18 mouse cellular contexts compared by ENCODE assay signal in genomic region chr14:24901726-24902125, GRCm38 (mm10).
A peak's percentile ranks its signal among the peaks of the same experiment; 100 is the strongest.
DNase-seq lines count a peak whose midpoint lies in the region; ATAC-seq and TF ChIP-seq lines count a peak whose summit lies in the region.
"Had no signal": no experiment of that assay in that cellular context is flagged by ENCODE, and none has a peak within 500 bp of the region (broad histone marks: within the 10 kb centered on the region; RNA-seq: fewer than 3 reads in every experiment).

No protein-coding gene starts in this region.

- no peaks in the 10 kb centered on the region for H3K9me3 ChIP-seq in intestine, embryonic 16.5 days (ENCODE audit: control insufficient read depth, low read length)
- no peaks in the 10 kb centered on the region for H3K9me3 ChIP-seq in intestine, postnatal 0 days (ENCODE audit: control insufficient read depth)
- H3K9me3 ChIP-seq in embryonic facial prominence, embryonic 12.5 days: no peaks in the 10 kb centered on the region
- no peaks in the 10 kb centered on the region for H3K9me3 ChIP-seq in limb, embryonic 11.5 days (ENCODE audit: control insufficient read depth, low read length)

- H3K27me3 ChIP-seq in intestine, embryonic 16.5 days (replicated peaks; ENCODE audit: control insufficient read depth, insufficient read depth, low read length): no peaks in the 10 kb centered on the region
- H3K27me3 ChIP-seq in intestine, postnatal 0 days (replicated peaks; ENCODE audit: control insufficient read depth, insufficient read depth, low read length): no peaks in the 10 kb centered on the region
- H3K27me3 ChIP-seq in embryonic facial prominence, embryonic 12.5 days: no peaks in the 10 kb centered on the region
- H3K27me3 ChIP-seq in limb, embryonic 11.5 days (ENCODE audit: control insufficient read depth, insufficient read depth, low read length): no peaks in the 10 kb centered on the region

- WGBS in intestine, embryonic 16.5 days: 57% methylated on average over 7 of the region's 7 CpGs
- 48% methylated on average over 7 of the region's 7 CpGs for WGBS in intestine, postnatal 0 days
- WGBS in embryonic facial prominence, embryonic 12.5 days: 47% methylated on average over 7 of the region's 7 CpGs
- WGBS in limb, embryonic 11.5 days: 41% methylated on average over 7 of the region's 7 CpGs

- peaks cover 12% of the 10 kb centered on the region for H3K4me1 ChIP-seq in intestine, embryonic 16.5 days (ENCODE audit: control insufficient read depth, insufficient read depth, low read length)
- no peaks in the 10 kb centered on the region for H3K4me1 ChIP-seq in intestine, postnatal 0 days (replicated peaks; ENCODE audit: control insufficient read depth, insufficient read depth, low read length)
- H3K4me1 ChIP-seq in embryonic facial prominence, embryonic 12.5 days: peaks cover 33% of the 10 kb centered on the region
- H3K4me1 ChIP-seq in limb, embryonic 11.5 days (ENCODE audit: control insufficient read depth, insufficient read depth, low read length): peaks cover 25% of the 10 kb centered on the region

- H3K4me2 ChIP-seq in intestine, embryonic 16.5 days (ENCODE audit: low read depth, low read length): no peak overlapping the region
- H3K4me2 ChIP-seq in intestine, postnatal 0 days (replicated peaks; ENCODE audit: low read depth): no peak overlapping the region
- no peak overlapping the region for H3K4me2 ChIP-seq in embryonic facial prominence, embryonic 12.5 days (replicated peaks)
- H3K4me2 ChIP-seq in limb, embryonic 11.5 days (ENCODE audit: low read depth, severe bottlenecking): no peak overlapping the region

- no peak for TF ChIP-seq CTCF in intestine, postnatal 0 days (IDR thresholded peaks at IDR 0.05; ENCODE audit: low read depth)

- H3K27ac ChIP-seq in intestine, embryonic 16.5 days (ENCODE audit: low read length): no peak overlapping the region
- no peak overlapping the region for H3K27ac ChIP-seq in intestine, postnatal 0 days (ENCODE audit: low read depth, low read length)
- H3K27ac ChIP-seq in embryonic facial prominence, embryonic 12.5 days: peak overlapping the region; percentile 95
- peak overlapping the region; percentile 91 for H3K27ac ChIP-seq in limb, embryonic 11.5 days (replicated peaks; ENCODE audit: low read depth, low read length)
- H3K27ac ChIP-seq: layer of hippocampus, adult 2 months had no signal

- DNase-seq in gastrocnemius, postnatal 25 days: peak; percentile 26
- no peak for DNase-seq in gastrocnemius, postnatal 4 days (ENCODE audit: low spot score in 2 of 2)
- peak; percentile 29 for DNase-seq in limb, embryonic 11.5 days (ENCODE audit: low spot score)
- DNase-seq in adrenal gland, postnatal 14 days: no peak
- DNase-seq in right cerebral cortex, postnatal 36 days (ENCODE audit: low spot score in 2 of 2): no peak
- DNase-seq: adrenal gland, postnatal 25 days; cerebellum, adult 11-12 months; cerebellum, postnatal 14 days; kidney, adult 2 months; kidney, postnatal 14 days; layer of hippocampus, postnatal 36 days; lung, adult 18-20 months; thymus, postnatal 14 days had no signal

- H3K36me3 ChIP-seq in intestine, embryonic 16.5 days (ENCODE audit: control insufficient read depth, insufficient read depth, low read length): no peaks in the 10 kb centered on the region
- no peaks in the 10 kb centered on the region for H3K36me3 ChIP-seq in intestine, postnatal 0 days (ENCODE audit: control insufficient read depth, insufficient read depth)
- H3K36me3 ChIP-seq in embryonic facial prominence, embryonic 12.5 days: no peaks in the 10 kb centered on the region
- no peaks in the 10 kb centered on the region for H3K36me3 ChIP-seq in limb, embryonic 11.5 days (ENCODE audit: control insufficient read depth, insufficient read depth, low read length)

- H3K4me3 ChIP-seq in intestine, embryonic 16.5 days (ENCODE audit: low read length): no peak overlapping the region
- H3K4me3 ChIP-seq in intestine, postnatal 0 days (ENCODE audit: low read depth, low read length): no peak overlapping the region
- H3K4me3 ChIP-seq in embryonic facial prominence, embryonic 12.5 days: no peak overlapping the region
- H3K4me3 ChIP-seq in limb, embryonic 11.5 days (ENCODE audit: low read depth, low read length): no peak overlapping the region
- H3K4me3 ChIP-seq: heart, adult 2 months; layer of hippocampus, adult 2 months had no signal

- ATAC-seq in intestine, embryonic 16.5 days: 0 out of 2 replicates have a peak, but pooled peaks have one; percentile 26
- ATAC-seq in intestine, postnatal 0 days: no peak
- no peak for ATAC-seq in embryonic facial prominence, embryonic 12.5 days (ENCODE audit: insufficient number of reproducible peaks, insufficient read depth, low FRiP score, low TSS enrichment)
- ATAC-seq in limb, embryonic 11.5 days (ENCODE audit: insufficient number of reproducible peaks, low FRiP score, low TSS enrichment, low read depth): no peak

- H3K9ac ChIP-seq in intestine, embryonic 16.5 days (ENCODE audit: low read depth, low read length): 0 out of 2 replicates have a peak overlapping the region, but pooled peaks have one; percentile 24
- no peak overlapping the region for H3K9ac ChIP-seq in intestine, postnatal 0 days (ENCODE audit: low read depth, low read length)
- no peak overlapping the region for H3K9ac ChIP-seq in embryonic facial prominence, embryonic 12.5 days
- no peak overlapping the region for H3K9ac ChIP-seq in limb, embryonic 11.5 days (ENCODE audit: low read length)

Comparison
In these comparisons a context has a peak if more than half of its experiments do, and no peak if none do; other contexts are left out.
1. DNase-seq: peak in gastrocnemius, postnatal 25 days (single experiment) and limb, embryonic 11.5 days (single experiment); none in gastrocnemius, postnatal 4 days (0 of 2), adrenal gland, postnatal 14 days (single experiment) and right cerebral cortex, postnatal 36 days (0 of 2).
2. H3K27ac ChIP-seq: peak in embryonic facial prominence, embryonic 12.5 days (single experiment) and limb, embryonic 11.5 days (single experiment); none in intestine, embryonic 16.5 days (single experiment) and intestine, postnatal 0 days (single experiment).